Mouse (Mus musculus): ENCODE measurements around the gene Gatm. TPM values are rescaled to one million over a fixed set of nuclear protein-coding genes. Genes with fewer than 3 reads are reported as not detected.

The Gatm gene
- total RNA-seq, 4 experiments from 2014 or later = 5.3 to 10.8 (median 7.5) TPM

Small RNAs within 50 kb of the gene (microRNA-seq; reads per million reads assigned to microRNA genes)
- 2.5 to 15.2 reads per million in 2 experiments for gene Mir147

Other genes with a start within 250 kb of the Gatm start
- 10 to 100 TPM in 2 of 4 experiments, 1 to 10 TPM in 2; 8.1 to 18.5 (median 13.8) TPM for gene Shf, start 242.1 kb downstream of the Gatm start, total RNA-seq (2022)
- 1 to 10 TPM in 3 of 4 experiments, under 1 TPM in 1; 0.84 to 4.8 (median 2.1) TPM for gene Slc28a2, start 184.8 kb downstream of the Gatm start, total RNA-seq (2022)
- gene Gm14085, start 126.4 kb downstream of the Gatm start, total RNA-seq (2022) = under 1 TPM in 2 of 4 experiments, not detected in 2; 0.15 to 0.17 TPM
- gene AA467197, start 25.7 kb upstream of the Gatm start, total RNA-seq (2022) = 1 to 10 TPM; 1.2 to 5.6 (median 1.9) TPM
- 10 to 100 TPM; 30.6 to 35.3 (median 33.9) TPM for gene Slc30a4, start 91.4 kb upstream of the Gatm start, total RNA-seq (2022)
- gene Bloc1s6, start 127.2 kb upstream of the Gatm start, total RNA-seq (2022) = 10 to 100 TPM; 30.2 to 38.8 (median 32.1) TPM
- 10 to 100 TPM; 77.7 to 98.6 (median 87.0) TPM for gene Sqor, start 153.9 kb upstream of the Gatm start, total RNA-seq (2022)